Mouse (Mus musculus): ENCODE measurements around the gene Cdh24. TPM values are rescaled to one million over a fixed set of nuclear protein-coding genes. Genes with fewer than 3 reads are reported as not detected.

Gene Cdh24
- 0.25 and 0.38 TPM in 2 replicates for polyA plus RNA-seq (2015; fragmentation: Nextera tagmentation; extraction: Ambion mirVana)

DNA sequence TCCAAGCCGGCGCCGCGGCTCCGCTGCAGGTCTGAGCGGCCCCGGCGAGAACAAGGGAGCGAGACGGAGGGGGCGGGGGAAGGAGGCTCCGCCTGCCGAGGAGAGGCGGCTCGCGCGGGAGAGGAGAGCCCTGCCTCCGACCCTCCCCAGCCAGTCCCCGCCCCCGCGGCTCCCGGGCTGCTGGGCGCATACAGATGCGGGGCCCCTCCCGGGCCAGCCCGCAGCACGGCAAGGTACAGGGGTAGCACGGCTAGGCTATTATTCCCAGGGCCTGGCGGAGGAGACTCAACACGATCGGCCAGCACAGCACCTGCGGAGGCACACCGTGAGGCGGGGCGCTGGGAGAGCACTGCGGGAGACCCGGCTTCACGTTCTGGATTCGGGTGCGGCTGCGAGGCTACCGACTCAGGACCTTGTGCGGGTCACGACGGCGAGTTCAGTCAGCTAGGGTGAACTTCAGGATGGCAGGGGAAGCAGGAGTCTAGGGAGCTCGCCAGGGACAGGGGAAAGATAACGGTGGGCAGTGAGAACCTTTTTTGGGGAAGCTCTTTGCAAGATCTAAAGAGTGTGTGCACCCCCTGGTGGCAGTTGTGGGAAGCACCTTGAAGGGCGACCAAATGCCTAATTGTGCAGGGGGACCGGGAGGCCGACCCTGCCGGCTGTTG, at the start of gene Cdh24:
Gene Cdh24, minus strand, starts transcription at position 60 of the 665 bp plus-strand sequence.
- Histone ChIP-seq H3K4me2 (peak within 1 kb of the TSS; percentile 100), H3K9ac (peak within 1 kb of the TSS; percentile 78), H3K36me3 (peaks cover 45% of the 10 kb centered on the region), H3K4me3 (replicated peaks) (peak within 1 kb of the TSS; percentile 71), H3K4me1 (replicated peaks) (peaks cover 11% of the 10 kb centered on the region), H3K9me3 (replicated peaks) (no peaks in the 10 kb centered on the region), H3K27ac (peak within 1 kb of the TSS; percentile 66), H3K27me3 (peaks cover 20% of the 10 kb centered on the region)
- WGBS (ENCODE audit: insufficient replicate concordance), result 1% methylated on average over 48 of the region's 52 CpGs
- ATAC-seq (ENCODE audit: low read depth) (peak; percentile 95), DNase-seq (peak; percentile 80)

DNA sequence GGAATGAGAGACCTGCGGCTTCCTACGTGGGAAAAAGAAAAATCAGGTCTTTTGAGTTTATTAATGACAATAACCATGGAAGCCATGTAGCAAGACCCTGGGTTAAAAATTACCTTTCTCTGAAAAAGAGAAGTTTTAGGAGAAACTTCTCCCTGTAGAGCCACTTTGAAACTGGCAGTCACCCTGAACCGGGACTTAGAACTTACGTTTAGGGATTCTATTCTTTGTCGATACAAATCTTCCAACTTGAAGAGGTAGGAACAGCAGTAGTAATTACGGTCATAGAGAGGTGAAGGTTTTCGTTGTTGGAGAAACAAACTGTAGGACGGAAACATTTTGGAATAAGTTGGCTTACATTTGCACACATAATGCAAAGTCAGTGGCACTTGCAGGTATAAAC, 46.1 kb upstream of the Cdh24 start:
- Histone ChIP-seq H3K9ac (peak overlapping the region; percentile 91), H3K4me2 (peak overlapping the region; percentile 71), H3K27ac (peak overlapping the region; percentile 99), H3K36me3 (peaks cover 49% of the 10 kb centered on the region), H3K4me1 (replicated peaks) (peaks cover 49% of the 10 kb centered on the region), H3K27me3 (no peaks in the 10 kb centered on the region), H3K4me3 (replicated peaks) (peak overlapping the region; percentile 78), H3K9me3 (replicated peaks) (no peaks in the 10 kb centered on the region)
- no peak for DNase-seq
- 2% methylated on average over 8 of the region's 8 CpGs for WGBS (ENCODE audit: insufficient replicate concordance)
- no peak for ATAC-seq (ENCODE audit: low read depth)

- Histone ChIP-seq H3K36me3 (peaks cover 55% of the 10 kb centered on the region), H3K4me3 (replicated peaks) (peak within 1 kb of the TSS; percentile 78), H3K4me2 (peak within 1 kb of the TSS; percentile 71), H3K27me3 (no peaks in the 10 kb centered on the region), H3K9me3 (replicated peaks) (no peaks in the 10 kb centered on the region), H3K4me1 (replicated peaks) (peaks cover 55% of the 10 kb centered on the region), H3K27ac (peak within 1 kb of the TSS; percentile 99), H3K9ac (peak within 1 kb of the TSS; percentile 91)
- DNase-seq, result peak; percentile 99
- WGBS (ENCODE audit: insufficient replicate concordance), result under 1% methylated on average over 44 of the region's 44 CpGs
- peak; percentile 89 for ATAC-seq (ENCODE audit: low read depth)
Observed at GRCm38 (mm10) chr14:54686522-54687143, 45.5 kb upstream of the Cdh24 start, which contains the start of gene Acin1. Gene Acin1 (minus strand): TSS chr14:54686931.

DNA sequence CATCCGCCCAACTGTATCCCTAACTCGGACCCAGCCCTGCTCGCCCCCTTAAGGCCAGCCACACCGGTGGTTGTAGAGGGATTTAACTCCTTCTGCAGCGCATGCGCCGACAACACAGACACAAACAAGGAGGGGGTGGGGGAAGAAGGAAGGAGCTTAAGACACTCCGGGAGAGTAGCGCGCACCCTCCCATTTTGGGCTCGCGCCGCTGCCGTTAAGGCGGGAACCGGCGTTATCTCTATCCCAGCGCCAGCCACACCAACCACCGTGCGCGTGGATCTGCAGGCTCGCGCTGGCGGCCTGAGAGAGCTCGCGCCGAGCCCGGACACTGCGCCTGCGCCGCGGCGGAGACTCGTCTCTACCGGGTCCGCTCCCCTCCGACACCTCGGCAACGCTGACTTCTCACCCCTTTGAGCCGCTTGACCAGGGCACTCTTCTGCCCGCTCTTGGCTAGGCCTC, 44.9 kb upstream of the Cdh24 start, which contains the start of gene 1700123O20Rik:
Gene 1700123O20Rik, plus strand, starts transcription at position 154 of the 459 bp plus-strand sequence.
- peaks cover 55% of the 10 kb centered on the region for H3K4me1 ChIP-seq (replicated peaks)
- peak; percentile 89 for DNase-seq
- H3K9me3 ChIP-seq (replicated peaks), result no peaks in the 10 kb centered on the region
- peak within 1 kb of the TSS; percentile 71 for H3K4me2 ChIP-seq
- peak within 1 kb of the TSS; percentile 91 for H3K9ac ChIP-seq
- H3K36me3 ChIP-seq, result peaks cover 58% of the 10 kb centered on the region
- peak within 1 kb of the TSS; percentile 78 for H3K4me3 ChIP-seq (replicated peaks)
- 0% methylated on average over 41 of the region's 41 CpGs for WGBS (ENCODE audit: insufficient replicate concordance)
- no peaks in the 10 kb centered on the region for H3K27me3 ChIP-seq
- ATAC-seq (ENCODE audit: low read depth), result peak; percentile 85
- H3K27ac ChIP-seq, result peak within 1 kb of the TSS; percentile 99

DNA sequence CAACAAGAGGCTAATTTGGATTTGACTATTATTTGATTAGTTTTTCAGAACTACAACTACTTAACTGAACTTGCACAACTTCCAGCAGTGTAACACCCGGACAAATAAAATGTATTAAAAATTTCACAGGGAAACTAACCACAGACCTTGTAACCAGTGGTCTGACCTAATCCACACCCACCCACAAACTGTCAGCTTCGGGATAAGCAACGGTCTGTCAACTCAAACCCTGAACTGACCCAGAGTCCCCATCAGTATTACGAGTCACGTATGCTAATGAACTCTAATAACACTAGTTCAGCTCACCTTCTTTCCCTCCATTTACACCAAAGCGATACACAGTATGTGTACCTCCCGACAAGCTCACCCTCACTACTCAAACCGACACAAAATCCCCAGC, 44.3 kb upstream of the Cdh24 start:
- Histone ChIP-seq H3K4me3 (replicated peaks) (peak overlapping the region; percentile 78), H3K9ac (peak overlapping the region; percentile 91), H3K9me3 (replicated peaks) (no peaks in the 10 kb centered on the region), H3K4me1 (replicated peaks) (peaks cover 55% of the 10 kb centered on the region), H3K4me2 (peak overlapping the region; percentile 71), H3K36me3 (peaks cover 56% of the 10 kb centered on the region), H3K27ac (peak overlapping the region; percentile 99), H3K27me3 (no peaks in the 10 kb centered on the region)
- DNase-seq, result no peak
- 4% methylated on average over 8 of the region's 8 CpGs for WGBS (ENCODE audit: insufficient replicate concordance)
- ATAC-seq (ENCODE audit: low read depth), result peak; percentile 6

DNA sequence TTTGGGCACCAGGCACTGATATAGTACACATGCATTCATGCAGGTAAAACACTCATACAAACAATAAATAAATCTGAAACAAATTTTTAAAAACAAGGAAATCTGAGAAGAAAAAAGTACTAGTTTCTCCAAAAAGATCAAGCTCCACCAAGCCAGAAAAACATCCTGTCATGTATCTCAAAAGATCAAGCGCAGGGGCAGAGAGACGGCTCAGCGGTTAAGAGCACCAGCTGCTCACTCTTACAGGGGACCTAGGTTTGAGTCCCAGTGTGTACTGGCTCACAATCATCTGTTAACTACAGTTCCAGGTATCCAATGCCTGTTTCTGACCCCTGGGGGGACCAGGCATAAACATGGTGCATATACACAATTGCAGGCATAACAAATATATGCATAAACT, 41.2 kb upstream of the Cdh24 start:
- Histone ChIP-seq H3K9me3 (replicated peaks) (no peaks in the 10 kb centered on the region), H3K27me3 (no peaks in the 10 kb centered on the region), H3K36me3 (peaks cover 58% of the 10 kb centered on the region), H3K4me3 (replicated peaks) (no peak overlapping the region), H3K9ac (no peak overlapping the region), H3K4me1 (replicated peaks) (peaks cover 36% of the 10 kb centered on the region), H3K4me2 (no peak overlapping the region), H3K27ac (no peak overlapping the region)
- DNase-seq, result no peak
- ATAC-seq (ENCODE audit: low read depth), result no peak
- 76% methylated on average over 3 of the region's 3 CpGs for WGBS (ENCODE audit: insufficient replicate concordance)

GRCm38 (mm10) chr14:54678657-54679304, 37.6 kb upstream of the Cdh24 start:
- Histone ChIP-seq H3K4me2 (no peak overlapping the region), H3K27me3 (no peaks in the 10 kb centered on the region), H3K27ac (no peak overlapping the region), H3K9ac (no peak overlapping the region), H3K4me3 (replicated peaks) (no peak overlapping the region), H3K4me1 (replicated peaks) (peaks cover 21% of the 10 kb centered on the region), H3K36me3 (peaks cover 80% of the 10 kb centered on the region), H3K9me3 (replicated peaks) (no peaks in the 10 kb centered on the region)
- DNase-seq, result no peak
- WGBS (ENCODE audit: insufficient replicate concordance), result 82% methylated on average over 16 of the region's 16 CpGs
- ATAC-seq (ENCODE audit: low read depth), result peak; percentile 64

GRCm38 (mm10) chr14:54676290-54676689, 35.1 kb upstream of the Cdh24 start:
- peaks cover 78% of the 10 kb centered on the region for H3K36me3 ChIP-seq
- H3K4me2 ChIP-seq, result no peak overlapping the region
- H3K4me1 ChIP-seq (replicated peaks), result no peaks in the 10 kb centered on the region
- no peaks in the 10 kb centered on the region for H3K9me3 ChIP-seq (replicated peaks)
- no peak overlapping the region for H3K9ac ChIP-seq
- ATAC-seq (ENCODE audit: low read depth) (no peak), DNase-seq (no peak)
- H3K4me3 ChIP-seq (replicated peaks), result no peak overlapping the region
- 77% methylated on average over 5 of the region's 5 CpGs for WGBS (ENCODE audit: insufficient replicate concordance)
- H3K27ac ChIP-seq, result no peak overlapping the region
- no peaks in the 10 kb centered on the region for H3K27me3 ChIP-seq

DNA sequence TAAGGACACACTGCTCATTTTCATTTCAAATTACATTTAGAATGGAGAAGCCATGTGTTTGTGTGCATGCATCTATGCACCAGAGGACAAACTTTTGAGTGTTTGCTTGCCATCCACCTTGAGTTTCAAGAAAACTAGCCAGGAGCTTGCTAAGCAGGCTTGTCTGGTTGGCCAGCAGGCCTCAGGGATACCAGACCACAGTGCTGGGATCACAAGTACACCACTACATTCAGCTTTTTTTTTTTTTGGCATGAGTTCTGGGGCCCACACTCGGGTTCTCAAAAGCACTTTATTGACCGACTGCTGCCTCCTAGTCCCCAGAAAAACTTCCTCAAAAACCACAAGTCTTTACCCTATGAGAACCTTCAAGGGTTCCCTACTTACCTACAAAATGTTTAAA, 33.2 kb upstream of the Cdh24 start:
- whole genome bisulfite sequencing (ENCODE audit: insufficient replicate concordance), result 39% methylated on average over 2 of the region's 2 CpGs
- no peaks in the 10 kb centered on the region for H3K4me1 ChIP-seq (replicated peaks)
- no peaks in the 10 kb centered on the region for H3K9me3 ChIP-seq (replicated peaks)
- no peak overlapping the region for H3K4me3 ChIP-seq (replicated peaks)
- DNase-seq (no peak), ATAC-seq (ENCODE audit: low read depth) (no peak)
- H3K4me2 ChIP-seq, result no peak overlapping the region
- no peak overlapping the region for H3K9ac ChIP-seq
- peaks cover 72% of the 10 kb centered on the region for H3K36me3 ChIP-seq
- H3K27me3 ChIP-seq, result no peaks in the 10 kb centered on the region
- H3K27ac ChIP-seq, result no peak overlapping the region

DNA sequence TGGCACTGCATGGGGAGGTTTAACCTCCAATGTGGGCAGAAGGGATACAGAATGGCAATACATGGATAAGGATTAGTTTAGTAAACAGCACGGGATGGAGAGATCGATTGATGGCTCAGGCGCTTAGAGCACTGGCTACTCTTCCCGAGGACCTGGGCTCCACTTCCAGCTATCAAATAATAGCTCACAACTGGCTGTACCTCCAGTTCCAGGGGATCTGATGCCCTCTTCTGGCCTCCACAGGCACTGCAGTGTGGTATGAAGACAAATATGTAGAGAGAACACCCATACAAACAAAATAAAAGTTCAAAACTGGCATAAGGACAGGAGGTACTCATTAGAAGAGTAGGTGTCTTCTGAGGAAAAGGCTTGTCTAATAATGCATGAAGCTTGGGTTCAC, 28.2 kb upstream of the Cdh24 start:
- Histone ChIP-seq H3K4me3 (replicated peaks) (no peak overlapping the region), H3K4me1 (replicated peaks) (no peaks in the 10 kb centered on the region), H3K9me3 (replicated peaks) (no peaks in the 10 kb centered on the region), H3K27ac (no peak overlapping the region), H3K9ac (no peak overlapping the region), H3K36me3 (peaks cover 76% of the 10 kb centered on the region), H3K4me2 (no peak overlapping the region), H3K27me3 (no peaks in the 10 kb centered on the region)
- 68% methylated on average over 4 of the region's 4 CpGs for WGBS (ENCODE audit: insufficient replicate concordance)
- ATAC-seq (ENCODE audit: low read depth), result peak; percentile 39; the same call in 1 of the 2 replicates
- no peak for DNase-seq

DNA sequence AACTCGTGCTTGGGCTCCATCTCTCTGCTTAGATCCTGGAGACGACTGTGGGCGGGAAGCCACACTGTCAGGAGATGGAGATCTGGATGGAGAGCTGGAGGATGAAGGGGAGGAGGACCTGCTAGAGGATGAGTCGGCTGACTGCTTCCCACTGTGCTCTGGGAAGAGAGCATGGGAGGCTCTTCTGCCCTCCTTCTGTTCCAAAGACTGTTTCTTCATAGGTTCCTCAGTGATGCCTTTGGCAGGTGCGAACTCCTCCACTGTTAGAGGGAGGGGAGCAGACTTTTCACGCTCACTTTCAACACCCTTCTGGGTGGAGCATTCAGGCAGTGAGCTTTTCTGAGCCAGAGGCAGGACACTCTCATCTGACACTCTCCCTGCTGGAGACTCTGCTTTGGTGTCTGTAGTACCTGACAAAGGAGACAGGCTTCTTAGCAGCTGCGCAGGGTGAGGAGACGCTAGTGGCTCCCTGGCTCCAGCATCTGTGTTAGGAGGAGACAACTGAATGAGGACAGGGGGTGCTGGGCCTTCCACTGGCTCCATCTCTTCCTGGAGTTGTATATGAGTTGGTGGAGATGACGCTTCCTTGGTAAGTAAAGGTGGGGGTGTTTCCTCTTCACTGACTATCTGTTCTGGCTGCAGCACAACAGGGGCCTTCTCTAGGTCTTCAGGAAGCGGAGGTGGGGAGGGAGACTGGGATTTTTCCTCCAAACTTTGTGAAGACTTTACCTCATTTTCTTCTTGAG, 23.5 kb upstream of the Cdh24 start:
- no peak for DNase-seq
- Histone ChIP-seq H3K9ac (no peak overlapping the region), H3K4me3 (replicated peaks) (no peak overlapping the region), H3K9me3 (replicated peaks) (no peaks in the 10 kb centered on the region), H3K4me2 (no peak overlapping the region), H3K27me3 (no peaks in the 10 kb centered on the region), H3K27ac (no peak overlapping the region), H3K36me3 (peaks cover 97% of the 10 kb centered on the region), H3K4me1 (replicated peaks) (no peaks in the 10 kb centered on the region)
- no peak for ATAC-seq (ENCODE audit: low read depth)
- 84% methylated on average over 10 of the region's 10 CpGs for WGBS (ENCODE audit: insufficient replicate concordance)

Data from liver, embryonic 13.5 days (tissue).